Mouse (Mus musculus) heart, postnatal 0 days (tissue): ENCODE results near the gene Pidd1.

ENCODE experiments used
- CTCF ChIP-seq: IDR thresholded peaks from 2 replicates; pipeline ENCODE4 v1.5.1; 2016; ENCODE audit warnings: antibody characterized with exemption, control low read depth, low read depth
- EP300 ChIP-seq: IDR thresholded peaks from 2 replicates; pipeline ENCODE4 v1.6.1; 2016; ENCODE audit warnings: antibody characterized with exemption, low read depth

DNA sequence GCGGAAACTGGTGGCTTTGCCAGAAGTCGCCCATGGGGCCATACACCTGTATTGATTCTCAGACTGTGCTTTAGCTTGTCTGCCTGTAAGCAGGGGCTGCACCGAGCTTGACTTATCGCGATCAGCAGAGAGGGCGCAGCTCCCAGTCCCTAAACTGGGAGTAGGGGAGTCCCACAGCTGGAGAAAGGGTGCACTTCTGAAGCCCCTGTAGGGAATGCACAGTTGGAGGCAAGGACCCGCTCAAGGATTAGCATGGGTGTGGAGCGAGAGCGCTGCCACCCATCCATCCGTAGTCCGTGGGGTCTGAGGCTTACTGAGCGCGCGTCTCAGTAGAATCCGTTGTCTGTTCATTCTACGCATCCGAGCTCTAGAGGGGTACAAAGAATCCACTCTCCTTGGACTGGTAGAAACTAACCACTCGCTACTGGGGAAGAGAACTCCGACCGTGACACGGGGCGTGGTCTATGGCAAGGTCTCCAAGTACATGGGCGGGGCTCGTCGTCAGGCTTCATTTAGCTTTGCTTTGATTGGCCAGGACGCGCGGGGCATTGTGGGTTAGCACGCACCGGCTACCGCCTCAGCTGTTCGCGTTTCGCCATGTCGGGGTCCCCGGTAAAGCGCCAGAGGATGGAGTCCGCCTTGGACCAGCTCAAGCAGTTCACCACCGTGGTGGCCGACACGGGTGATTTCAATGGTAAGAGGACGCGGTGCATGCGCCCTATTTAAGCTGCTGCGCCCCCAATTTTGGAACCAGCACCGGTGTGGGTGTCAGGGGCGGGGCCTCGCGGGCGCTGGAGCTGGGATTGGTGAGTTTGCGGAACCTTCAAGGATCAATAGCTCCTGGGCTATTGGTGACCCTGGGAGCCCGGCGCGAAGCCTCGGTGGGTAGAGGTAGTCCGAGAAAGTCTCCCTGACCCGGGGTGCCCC, 51.9 kb downstream of the Pidd1 start, which contains the start of gene Taldo1:
- TF ChIP-seq CTCF (no peak), EP300 (no peak)
